Mouse (Mus musculus) spleen, adult 2 months (tissue): ENCODE data around the gene Tmem243. TPM values are rescaled to one million over a fixed set of nuclear protein-coding genes. Genes with fewer than 3 reads are reported as not detected.
"Not testable (repeated sequence)": the region's sequence is repeated elsewhere in the genome, so short reads cannot be mapped to it uniquely, and the experiment has no call there.

Experiments
- DNase-seq, 2 experiments: peaks; one replicate each; pipeline versions ENCODE4 v3.0.0 to v3.0.0-alpha.2; 2012 to 2021; ENCODE audit warnings: low spot score in 2 of 2, low read depth in 1 of 2
- H3K27ac ChIP-seq: fragments of 200-500 bp; 2 replicates; pipeline ENCODE4 v1.5.1; 2012; ENCODE audit warnings: low read length, inconsistent platforms; ENCODE audit not compliant: insufficient read depth
- H3K27me3 ChIP-seq: fragments of 200-500 bp; 2 replicates; pipeline ENCODE4 v1.6.1; 2012; ENCODE audit warnings: mild to moderate bottlenecking, moderate library complexity, low read length, inconsistent platforms; ENCODE audit not compliant: control insufficient read depth, insufficient read depth
- H3K36me3 ChIP-seq: fragments of 200-500 bp; 2 replicates; pipeline ENCODE4 v1.6.1; 2012; ENCODE audit warnings: mild to moderate bottlenecking, low read length, inconsistent platforms; ENCODE audit not compliant: control insufficient read depth, insufficient read depth
- H3K4me1 ChIP-seq: fragments of 200-500 bp; 2 replicates; pipeline ENCODE4 v1.6.1; 2011; ENCODE audit warnings: inconsistent platforms; ENCODE audit not compliant: control insufficient read depth, insufficient read depth, insufficient read length
- H3K4me3 ChIP-seq: fragments of 200-500 bp; 2 replicates; pipeline ENCODE4 v1.5.1; 2011; ENCODE audit warnings: mild to moderate bottlenecking, inconsistent platforms; ENCODE audit not compliant: insufficient read depth, insufficient read length; ENCODE audit errors: extremely low read depth
- CTCF ChIP-seq: fragments of 200-500 bp; IDR thresholded peaks from 2 replicates; pipeline ENCODE4 v1.5.1; 2011; ENCODE audit warnings: mild to moderate bottlenecking, inconsistent platforms; ENCODE audit not compliant: insufficient read depth, insufficient read length, insufficient replicate concordance; ENCODE audit errors: extremely low read depth
- POLR2A ChIP-seq: fragments of 200-500 bp; IDR thresholded peaks from 2 replicates; pipeline ENCODE4 v1.6.1; 2011; ENCODE audit warnings: low read depth, low read length, inconsistent platforms
- WGBS: fragments of 180-500 bp; shearing (Covaris S2); methylation state at CpG from one replicate; pipeline ENCODE4 v1.1.7; 2018; 5-methylcytosine and 5-hydroxymethylcytosine counted together
- polyA plus RNA-seq: library from polyadenylated mRNA; depleted of rRNA; stranded (reverse); fragments of >200 nt; gene quantifications from 2 replicates; pipeline ENCODE4 v1.2.3, GENCODE M21; 2012

Gene Tmem243
- polyA plus RNA-seq, 1 experiment = 56.1 TPM

- DNase-seq = no peak
- H3K4me1 ChIP-seq = peaks cover 3% of the 10 kb centered on the region; the same call in 1 of the 2 replicates
- peaks cover 2% of the 10 kb centered on the region; the same call in 1 of the 2 replicates for H3K36me3 ChIP-seq
- TF ChIP-seq POLR2A (no peak), CTCF (no peak)
- H3K27me3 ChIP-seq = no peaks in the 10 kb centered on the region
- H3K4me3 ChIP-seq = no peak overlapping the region
- WGBS = 88% methylated on average over 1 of the region's 1 CpGs
- H3K27ac ChIP-seq = no peak overlapping the region
These were observed 56.9 kb downstream of the Tmem243 start for GRCm38 (mm10) chr5:9157336-9157735.

- WGBS = under 1% methylated on average over 53 of the region's 55 CpGs
- no peak for TF ChIP-seq POLR2A
- no peak for TF ChIP-seq CTCF
- H3K36me3 ChIP-seq = no peaks in the 10 kb centered on the region
- H3K27ac ChIP-seq = peak overlapping the region; percentile 88
- peaks cover 4% of the 10 kb centered on the region; the same call in 1 of the 2 replicates for H3K4me1 ChIP-seq
- DNase-seq = peak in 1 of 2 experiments; percentile 29
- no peaks in the 10 kb centered on the region for H3K27me3 ChIP-seq
- peak overlapping the region; percentile 89 for H3K4me3 ChIP-seq
These were observed 60.5 kb downstream of the Tmem243 start for GRCm38 (mm10) chr5:9160831-9161455.

GRCm38 (mm10) chr5:9161456-9162041, 61.1 kb downstream of the Tmem243 start, which contains the start of gene Dmtf1:
Dmtf1 (minus strand) TSS chr5:9161776.
- Histone ChIP-seq H3K4me3 (peak within 1 kb of the TSS; percentile 89), H3K36me3 (no peaks in the 10 kb centered on the region), H3K27me3 (no peaks in the 10 kb centered on the region), H3K27ac (peak within 1 kb of the TSS; percentile 88), H3K4me1 (peaks cover 4% of the 10 kb centered on the region; the same call in 1 of the 2 replicates)
- 1% methylated on average over 63 of the region's 64 CpGs for WGBS
- TF ChIP-seq POLR2A (peak; percentile 95), CTCF (no peak)
- peak; percentile 81 to 83 for DNase-seq

- Histone ChIP-seq H3K27me3 (no peaks in the 10 kb centered on the region), H3K4me3 (peak overlapping the region; percentile 71), H3K36me3 (no peaks in the 10 kb centered on the region), H3K27ac (peak overlapping the region; percentile 79), H3K4me1 (peaks cover 4% of the 10 kb centered on the region; the same call in 1 of the 2 replicates)
- no peak for DNase-seq
- TF ChIP-seq CTCF (no peak), POLR2A (no peak)
- 13% methylated on average over 7 of the region's 7 CpGs for WGBS
These were observed 61.6 kb downstream of the Tmem243 start for GRCm38 (mm10) chr5:9162088-9162487.

GRCm38 (mm10) chr5:9163411-9163810, 62.9 kb downstream of the Tmem243 start:
- H3K36me3 ChIP-seq = no peaks in the 10 kb centered on the region
- H3K27ac ChIP-seq = no peak overlapping the region
- DNase-seq = no peak
- no peaks in the 10 kb centered on the region for H3K27me3 ChIP-seq
- no peak overlapping the region for H3K4me3 ChIP-seq
- H3K4me1 ChIP-seq = peaks cover 4% of the 10 kb centered on the region; the same call in 1 of the 2 replicates
- WGBS = 97% methylated on average over 3 of the region's 3 CpGs
- no peak for TF ChIP-seq CTCF
- TF ChIP-seq POLR2A = no peak

GRCm38 (mm10) chr5:9165151-9165550, 64.7 kb downstream of the Tmem243 start:
- DNase-seq, H3K27ac ChIP-seq, H3K27me3 ChIP-seq, H3K4me1 ChIP-seq, H3K4me3 ChIP-seq, H3K36me3 ChIP-seq: not testable (repeated sequence)
- 92% methylated on average over 10 of the region's 10 CpGs for WGBS

GRCm38 (mm10) chr5:9166366-9166765, 65.9 kb downstream of the Tmem243 start:
- Histone ChIP-seq H3K36me3 (no peaks in the 10 kb centered on the region), H3K27ac (no peak overlapping the region), H3K4me1 (peaks cover 4% of the 10 kb centered on the region; the same call in 1 of the 2 replicates), H3K27me3 (no peaks in the 10 kb centered on the region), H3K4me3 (no peak overlapping the region)
- no peak for TF ChIP-seq POLR2A
- TF ChIP-seq CTCF = no peak
- WGBS = 83% methylated on average over 8 of the region's 8 CpGs
- no peak for DNase-seq

GRCm38 (mm10) chr5:9169328-9170005, 69.0 kb downstream of the Tmem243 start:
- not testable (repeated sequence) for H3K27ac ChIP-seq, H3K4me1 ChIP-seq, H3K4me3 ChIP-seq, H3K36me3 ChIP-seq, DNase-seq, H3K27me3 ChIP-seq
- WGBS = 79% methylated on average over 5 of the region's 5 CpGs
